Mouse (Mus musculus): ENCODE data around the gene Hs6st1. TPM values are rescaled to one million over a fixed set of nuclear protein-coding genes. Genes with fewer than 3 reads are reported as not detected.

Hs6st1 gene
- polyA plus RNA-seq, 1 experiment from 2014 or later: 5.2 TPM

DNA sequence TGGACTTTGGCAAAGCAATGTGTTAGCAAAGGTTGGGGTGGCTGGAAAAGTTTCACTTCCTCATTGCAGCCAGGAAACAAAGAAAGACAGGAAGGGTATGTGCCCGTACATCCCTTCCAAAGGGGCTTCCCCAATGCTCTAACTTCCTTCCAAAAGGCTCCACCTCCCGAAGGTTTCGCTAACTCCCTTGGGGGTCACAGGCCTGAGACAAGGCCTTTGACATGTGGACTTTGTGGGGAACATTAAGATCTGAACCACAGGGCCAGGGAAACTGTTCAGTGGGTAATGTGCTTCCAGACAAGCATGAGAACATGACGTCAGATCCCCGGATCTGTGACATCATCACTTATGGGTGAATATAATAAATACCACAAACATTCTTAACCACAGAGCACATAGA is 15.5 kb upstream of the Hs6st1 start:
- WGBS (ENCODE audit: insufficient replicate concordance): 63% methylated on average over 5 of the region's 5 CpGs
- Histone ChIP-seq H3K36me3 (ENCODE audit: control insufficient read depth, insufficient read depth) (no peaks in the 10 kb centered on the region), H3K9ac (ENCODE audit: low read depth, low read length) (no peak overlapping the region), H3K4me2 (ENCODE audit: low read depth, low read length) (no peak overlapping the region), H3K9me3 (replicated peaks; ENCODE audit: control insufficient read depth, low read length) (no peaks in the 10 kb centered on the region), H3K4me1 (ENCODE audit: control insufficient read depth, low read depth, low read length) (peaks cover 14% of the 10 kb centered on the region), H3K27ac (ENCODE audit: low read length) (no peak overlapping the region), H3K4me3 (ENCODE audit: low read depth, low read length) (no peak overlapping the region), H3K27me3 (ENCODE audit: control insufficient read depth, insufficient read depth, low read depth, low read length) (no peaks in the 10 kb centered on the region)
- no peak for ATAC-seq (ENCODE audit: low read depth)

- Histone ChIP-seq H3K27ac (ENCODE audit: low read length) (no peak overlapping the region), H3K4me1 (ENCODE audit: control insufficient read depth, low read depth, low read length) (peaks cover 14% of the 10 kb centered on the region), H3K9me3 (replicated peaks; ENCODE audit: control insufficient read depth, low read length) (no peaks in the 10 kb centered on the region), H3K27me3 (ENCODE audit: control insufficient read depth, insufficient read depth, low read depth, low read length) (no peaks in the 10 kb centered on the region), H3K9ac (ENCODE audit: low read depth, low read length) (no peak overlapping the region), H3K36me3 (ENCODE audit: control insufficient read depth, insufficient read depth) (no peaks in the 10 kb centered on the region), H3K4me2 (ENCODE audit: low read depth, low read length) (no peak overlapping the region), H3K4me3 (ENCODE audit: low read depth, low read length) (no peak overlapping the region)
- 90% methylated on average over 2 of the region's 2 CpGs for WGBS (ENCODE audit: insufficient replicate concordance)
- no peak for ATAC-seq (ENCODE audit: low read depth)
Observed at GRCm38 (mm10) chr1:36053566-36053965, 14.6 kb upstream of the Hs6st1 start.

DNA sequence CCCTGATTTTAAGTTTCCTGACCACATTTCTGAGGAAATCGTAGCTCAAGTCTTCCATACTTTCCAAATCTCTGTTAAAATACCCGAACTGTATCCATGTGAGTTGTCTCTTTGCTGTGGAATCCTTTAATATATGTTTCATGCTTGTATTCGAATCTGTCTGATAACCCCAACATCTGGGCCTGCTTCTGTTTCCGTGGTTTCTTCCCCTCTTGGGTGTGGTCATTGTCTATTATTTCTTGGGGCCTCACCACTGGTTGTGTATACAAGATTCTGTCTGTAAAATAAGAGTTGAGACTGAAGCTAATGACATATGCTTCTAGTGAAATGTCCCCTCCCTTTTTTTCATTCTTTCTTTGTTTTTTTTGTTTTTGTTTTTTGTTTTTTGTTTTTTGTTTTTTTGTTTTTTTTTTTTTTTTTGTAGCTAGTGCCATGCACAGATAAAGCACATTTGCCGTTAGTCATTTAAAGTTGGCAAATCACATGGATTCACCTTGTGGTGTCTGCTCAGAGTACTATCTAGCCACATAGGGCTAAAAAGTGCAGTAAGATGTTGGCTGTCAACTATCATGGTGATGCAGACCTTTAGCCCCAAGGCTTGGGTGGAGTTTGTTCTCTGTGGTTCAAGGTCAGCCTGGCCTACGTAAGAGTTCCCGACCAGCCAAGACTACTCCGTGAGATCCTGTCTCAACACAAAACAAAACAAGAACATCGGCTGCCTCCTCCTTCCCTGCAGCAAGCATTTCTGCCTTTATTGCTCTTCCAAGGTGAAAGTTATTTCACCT is 13.8 kb upstream of the Hs6st1 start:
- no peaks in the 10 kb centered on the region for H3K36me3 ChIP-seq (ENCODE audit: control insufficient read depth, insufficient read depth)
- no peaks in the 10 kb centered on the region for H3K9me3 ChIP-seq (replicated peaks; ENCODE audit: control insufficient read depth, low read length)
- H3K27ac ChIP-seq (ENCODE audit: low read length): no peak overlapping the region
- no peaks in the 10 kb centered on the region for H3K27me3 ChIP-seq (ENCODE audit: control insufficient read depth, insufficient read depth, low read depth, low read length)
- ATAC-seq (ENCODE audit: low read depth): peak; percentile 89
- no peak overlapping the region for H3K4me2 ChIP-seq (ENCODE audit: low read depth, low read length)
- no peak overlapping the region for H3K4me3 ChIP-seq (ENCODE audit: low read depth, low read length)
- WGBS (ENCODE audit: insufficient replicate concordance): 27% methylated on average over 9 of the region's 9 CpGs
- peaks cover 14% of the 10 kb centered on the region for H3K4me1 ChIP-seq (ENCODE audit: control insufficient read depth, low read depth, low read length)
- no peak overlapping the region for H3K9ac ChIP-seq (ENCODE audit: low read depth, low read length)

DNA sequence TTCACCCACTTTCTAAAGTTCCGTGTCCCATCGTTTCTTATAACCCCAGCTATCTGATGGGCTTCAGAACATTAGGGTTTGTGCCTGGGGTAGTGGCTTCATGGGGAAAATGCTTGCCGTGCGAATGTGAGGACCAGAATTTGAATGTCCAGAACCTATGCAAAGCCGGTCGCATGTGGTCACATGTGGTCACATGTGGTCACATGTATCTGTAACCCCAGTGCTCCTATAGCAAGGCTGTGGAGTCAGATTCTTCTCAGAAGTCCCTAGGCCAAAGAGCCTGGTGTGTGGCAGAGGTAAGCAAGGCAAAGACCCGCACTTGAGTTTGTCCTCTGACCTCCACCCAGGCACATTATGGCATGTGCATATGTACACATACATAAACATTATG is 13.2 kb upstream of the Hs6st1 start:
- H3K36me3 ChIP-seq (ENCODE audit: control insufficient read depth, insufficient read depth): no peaks in the 10 kb centered on the region
- no peak overlapping the region for H3K4me3 ChIP-seq (ENCODE audit: low read depth, low read length)
- ATAC-seq (ENCODE audit: low read depth): no peak
- no peak overlapping the region for H3K4me2 ChIP-seq (ENCODE audit: low read depth, low read length)
- 72% methylated on average over 7 of the region's 7 CpGs for WGBS (ENCODE audit: insufficient replicate concordance)
- peaks cover 14% of the 10 kb centered on the region for H3K4me1 ChIP-seq (ENCODE audit: control insufficient read depth, low read depth, low read length)
- no peak overlapping the region for H3K9ac ChIP-seq (ENCODE audit: low read depth, low read length)
- no peak overlapping the region for H3K27ac ChIP-seq (ENCODE audit: low read length)
- no peaks in the 10 kb centered on the region for H3K27me3 ChIP-seq (ENCODE audit: control insufficient read depth, insufficient read depth, low read depth, low read length)
- H3K9me3 ChIP-seq (replicated peaks; ENCODE audit: control insufficient read depth, low read length): no peaks in the 10 kb centered on the region

DNA sequence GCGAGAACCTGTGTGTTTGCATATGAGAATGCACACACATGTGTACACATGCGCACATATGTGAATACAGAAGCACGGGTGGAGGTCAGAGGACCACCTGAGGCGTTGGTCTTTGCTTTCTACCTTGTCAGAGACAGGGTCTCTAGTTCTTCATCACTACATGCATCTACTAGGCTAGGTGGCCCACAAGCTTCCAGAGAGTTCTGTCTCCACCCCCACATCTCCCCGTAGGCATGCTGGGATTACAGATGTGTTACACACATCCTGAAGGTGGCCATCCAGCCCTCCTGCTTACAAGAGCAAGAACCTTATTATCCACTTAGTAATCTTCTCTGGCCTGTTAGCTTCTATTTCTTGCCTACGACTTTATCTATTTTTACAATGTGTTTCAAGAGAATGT is 8.8 kb upstream of the Hs6st1 start:
- Histone ChIP-seq H3K4me1 (ENCODE audit: control insufficient read depth, low read depth, low read length) (peaks cover 22% of the 10 kb centered on the region), H3K9ac (ENCODE audit: low read depth, low read length) (no peak overlapping the region)
- 74% methylated on average over 6 of the region's 6 CpGs for WGBS (ENCODE audit: insufficient replicate concordance)

GRCm38 (mm10) chr1:36059959-36060953 is 7.9 kb upstream of the Hs6st1 start:
- Histone ChIP-seq H3K4me1 (ENCODE audit: control insufficient read depth, low read depth, low read length) (peaks cover 23% of the 10 kb centered on the region), H3K27ac (ENCODE audit: low read length) (no peak overlapping the region), H3K9me3 (replicated peaks; ENCODE audit: control insufficient read depth, low read length) (no peaks in the 10 kb centered on the region), H3K4me3 (ENCODE audit: low read depth, low read length) (no peak overlapping the region), H3K4me2 (ENCODE audit: low read depth, low read length) (no peak overlapping the region), H3K27me3 (ENCODE audit: control insufficient read depth, insufficient read depth, low read depth, low read length) (no peaks in the 10 kb centered on the region), H3K9ac (ENCODE audit: low read depth, low read length) (no peak overlapping the region), H3K36me3 (ENCODE audit: control insufficient read depth, insufficient read depth) (no peaks in the 10 kb centered on the region)
- no peak for ATAC-seq (ENCODE audit: low read depth)
- 55% methylated on average over 13 of the region's 13 CpGs for WGBS (ENCODE audit: insufficient replicate concordance)

More for the DNA sequence above, 8.8 kb upstream of the Hs6st1 start:
- Histone ChIP-seq H3K4me3 (ENCODE audit: low read depth, low read length) (no peak overlapping the region), H3K27ac (ENCODE audit: low read length) (no peak overlapping the region), H3K27me3 (ENCODE audit: control insufficient read depth, insufficient read depth, low read depth, low read length) (no peaks in the 10 kb centered on the region), H3K4me2 (ENCODE audit: low read depth, low read length) (no peak overlapping the region), H3K9me3 (replicated peaks; ENCODE audit: control insufficient read depth, low read length) (no peaks in the 10 kb centered on the region), H3K36me3 (ENCODE audit: control insufficient read depth, insufficient read depth) (no peaks in the 10 kb centered on the region)
- no peak for ATAC-seq (ENCODE audit: low read depth)

DNA sequence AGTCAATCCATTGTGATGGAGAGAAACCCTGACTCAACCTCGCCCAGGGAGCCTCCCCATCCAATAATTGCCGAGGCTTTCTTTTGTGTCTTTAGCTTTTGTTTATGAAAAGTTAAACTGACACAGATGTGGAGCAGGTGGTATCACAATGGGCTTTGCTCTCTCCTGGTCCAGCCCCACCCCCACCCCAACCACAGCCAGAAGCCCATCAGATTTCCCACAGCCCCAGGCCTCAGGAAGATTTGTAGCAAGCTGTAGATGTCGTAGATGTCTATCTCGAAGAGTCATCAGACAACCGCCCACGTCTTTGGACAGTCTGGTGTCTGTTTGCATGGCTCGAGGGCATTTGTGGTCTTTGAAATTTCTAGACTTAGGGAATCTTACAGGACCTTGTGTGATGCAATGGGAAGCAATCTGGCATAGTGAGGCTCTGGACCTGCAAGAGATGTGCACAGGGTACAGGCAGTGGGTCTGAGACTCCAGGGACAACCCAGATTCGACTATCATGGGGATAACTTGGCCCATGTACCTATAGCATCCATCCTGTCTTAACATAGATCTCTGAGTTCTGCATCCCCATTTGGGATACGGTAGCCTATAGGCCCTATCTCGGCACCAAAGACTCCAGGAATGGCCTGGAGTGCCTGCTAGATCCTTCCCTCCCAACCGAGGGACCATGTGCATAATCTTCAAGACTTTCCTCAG is 6.8 kb upstream of the Hs6st1 start:
- Histone ChIP-seq H3K4me2 (ENCODE audit: low read depth, low read length) (no peak overlapping the region), H3K4me1 (ENCODE audit: control insufficient read depth, low read depth, low read length) (peaks cover 31% of the 10 kb centered on the region), H3K27me3 (ENCODE audit: control insufficient read depth, insufficient read depth, low read depth, low read length) (no peaks in the 10 kb centered on the region), H3K4me3 (ENCODE audit: low read depth, low read length) (no peak overlapping the region), H3K27ac (ENCODE audit: low read length) (no peak overlapping the region), H3K9me3 (replicated peaks; ENCODE audit: control insufficient read depth, low read length) (no peaks in the 10 kb centered on the region), H3K36me3 (ENCODE audit: control insufficient read depth, insufficient read depth) (no peaks in the 10 kb centered on the region), H3K9ac (ENCODE audit: low read depth, low read length) (no peak overlapping the region)
- ATAC-seq (ENCODE audit: low read depth): no peak
- WGBS (ENCODE audit: insufficient replicate concordance): 67% methylated on average over 11 of the region's 11 CpGs

DNA sequence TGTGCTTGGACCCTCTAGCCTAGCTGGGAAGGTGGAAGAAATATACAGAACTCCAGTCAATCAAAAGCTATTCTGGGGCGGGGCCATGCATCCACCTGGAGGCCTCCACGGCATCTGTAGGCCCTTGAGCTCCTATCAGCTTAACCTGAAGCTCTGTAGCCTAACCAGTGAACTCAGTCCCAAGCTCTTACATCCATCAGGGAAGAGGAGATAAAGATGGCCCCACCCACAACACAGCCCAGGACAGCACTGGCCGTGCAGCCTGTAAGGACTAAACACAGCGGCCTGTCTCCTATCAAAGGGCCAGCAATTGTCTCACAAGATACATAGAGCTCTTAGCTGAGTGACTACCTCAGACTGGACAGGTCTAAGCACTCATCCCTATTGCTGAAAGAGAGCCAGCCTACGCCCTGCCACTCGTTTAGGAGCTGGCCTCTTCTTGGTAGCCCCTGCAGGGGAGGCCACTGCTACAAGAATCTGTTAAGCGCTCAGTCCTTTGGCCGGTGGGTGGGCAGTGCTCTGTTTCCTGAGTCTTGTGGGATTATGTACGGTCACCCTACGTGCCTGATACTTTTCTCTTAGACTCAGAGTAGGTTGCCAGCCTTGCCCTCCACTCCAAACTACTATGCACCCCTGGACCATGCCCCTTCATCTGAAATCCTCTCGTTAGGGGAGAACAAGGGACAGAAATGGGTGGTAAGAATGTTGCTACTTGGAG is 6.0 kb upstream of the Hs6st1 start:
- Histone ChIP-seq H3K9me3 (replicated peaks; ENCODE audit: control insufficient read depth, low read length) (no peaks in the 10 kb centered on the region), H3K27ac (ENCODE audit: low read length) (no peak overlapping the region), H3K4me2 (ENCODE audit: low read depth, low read length) (0 out of 2 replicates have a peak overlapping the region, but pooled peaks have one; percentile 8), H3K4me3 (ENCODE audit: low read depth, low read length) (no peak overlapping the region), H3K4me1 (ENCODE audit: control insufficient read depth, low read depth, low read length) (peaks cover 37% of the 10 kb centered on the region), H3K36me3 (ENCODE audit: control insufficient read depth, insufficient read depth) (no peaks in the 10 kb centered on the region), H3K27me3 (ENCODE audit: control insufficient read depth, insufficient read depth, low read depth, low read length) (no peaks in the 10 kb centered on the region), H3K9ac (ENCODE audit: low read depth, low read length) (no peak overlapping the region)
- 60% methylated on average over 11 of the region's 11 CpGs for WGBS (ENCODE audit: insufficient replicate concordance)
- peak; percentile 78 for ATAC-seq (ENCODE audit: low read depth)
